Mouse (Mus musculus): ENCODE results near the gene Fam131b. TPM values are rescaled to one million over a fixed set of nuclear protein-coding genes. Genes with fewer than 3 reads are reported as not detected.

Gene Fam131b
- polyA plus RNA-seq, 1 experiment, result 0.45 TPM

DNA sequence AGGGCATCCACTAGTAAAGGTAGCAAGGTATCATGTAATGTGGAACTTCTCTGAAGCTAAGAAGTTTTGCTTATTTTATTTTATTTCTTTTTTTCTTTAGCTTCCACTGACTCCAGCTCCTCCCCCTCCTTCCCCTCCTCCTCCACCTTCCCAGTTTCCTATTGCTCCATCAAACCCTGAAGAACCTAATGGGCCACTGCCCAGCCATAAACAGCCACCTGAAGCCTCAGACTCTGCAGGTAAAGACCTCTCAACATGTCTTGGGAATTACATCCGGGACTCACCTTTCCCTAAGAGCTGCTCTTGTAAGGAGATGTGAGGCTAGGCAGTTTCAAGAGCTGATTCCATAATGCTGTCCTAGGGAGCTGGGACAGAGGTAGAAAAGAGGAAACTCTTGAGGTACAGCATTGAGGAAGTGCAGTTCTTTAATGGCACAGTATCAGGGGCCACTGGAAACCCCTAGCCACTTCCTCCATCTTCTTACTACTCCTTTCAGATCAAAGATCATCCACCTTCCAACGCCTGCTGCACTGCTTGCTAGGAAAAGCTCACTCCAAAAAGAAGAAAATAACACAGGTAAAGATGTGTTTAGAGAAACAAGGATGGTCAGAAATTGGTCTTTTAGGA, 13.9 kb downstream of the Fam131b start:
- H3K4me1 ChIP-seq (ENCODE audit: control insufficient read depth, insufficient read depth, low read length), result no peaks in the 10 kb centered on the region
- no peak for DNase-seq
- WGBS, result 78% methylated on average over 2 of the region's 2 CpGs
- TF ChIP-seq CTCF (IDR thresholded peaks at IDR 0.05; ENCODE audit: insufficient read depth, low read length) (no peak), POLR2A (IDR thresholded peaks at IDR 0.05; ENCODE audit: borderline replicate concordance, extremely low read depth, low read depth, low read length) (no peak)
- no peak overlapping the region for H3K4me3 ChIP-seq (replicated peaks; ENCODE audit: extremely low read depth, low read depth, low read length)

DNA sequence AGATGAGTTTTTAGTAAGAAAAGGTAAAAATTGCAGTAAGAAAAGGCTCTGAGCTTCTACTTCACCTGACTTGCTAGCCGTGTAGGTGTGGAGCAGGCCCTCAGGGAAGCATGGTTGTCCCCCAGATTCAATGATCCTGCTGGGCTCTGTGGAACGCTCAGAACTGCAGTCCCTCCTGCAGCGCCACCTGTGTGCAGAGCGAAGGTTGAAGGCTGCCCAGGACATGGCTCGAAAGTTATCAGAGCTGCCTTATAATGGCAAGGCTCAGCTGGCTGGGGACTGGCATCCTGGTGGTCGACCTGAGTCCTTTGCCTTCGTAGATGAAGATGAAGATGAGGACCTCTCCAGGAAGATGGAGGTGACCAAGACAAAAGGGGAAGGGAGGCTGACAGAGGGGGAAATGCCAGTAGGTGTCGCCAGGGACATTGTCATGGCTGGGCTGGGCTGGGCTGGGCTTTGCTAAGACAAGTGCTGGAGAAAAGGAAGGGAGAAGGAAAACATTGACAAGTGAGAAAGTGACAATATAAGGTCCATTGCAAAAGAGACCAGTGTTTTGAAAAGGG, 14.5 kb downstream of the Fam131b start:
- TF ChIP-seq CTCF (IDR thresholded peaks at IDR 0.05; ENCODE audit: insufficient read depth, low read length) (no peak; the same call in 1 of the 2 replicates), POLR2A (IDR thresholded peaks at IDR 0.05; ENCODE audit: borderline replicate concordance, extremely low read depth, low read depth, low read length) (no peak)
- Histone ChIP-seq H3K4me1 (ENCODE audit: control insufficient read depth, insufficient read depth, low read length) (no peaks in the 10 kb centered on the region), H3K4me3 (replicated peaks; ENCODE audit: extremely low read depth, low read depth, low read length) (no peak overlapping the region)
- DNase-seq, result no peak
- WGBS, result 47% methylated on average over 8 of the region's 8 CpGs

DNA sequence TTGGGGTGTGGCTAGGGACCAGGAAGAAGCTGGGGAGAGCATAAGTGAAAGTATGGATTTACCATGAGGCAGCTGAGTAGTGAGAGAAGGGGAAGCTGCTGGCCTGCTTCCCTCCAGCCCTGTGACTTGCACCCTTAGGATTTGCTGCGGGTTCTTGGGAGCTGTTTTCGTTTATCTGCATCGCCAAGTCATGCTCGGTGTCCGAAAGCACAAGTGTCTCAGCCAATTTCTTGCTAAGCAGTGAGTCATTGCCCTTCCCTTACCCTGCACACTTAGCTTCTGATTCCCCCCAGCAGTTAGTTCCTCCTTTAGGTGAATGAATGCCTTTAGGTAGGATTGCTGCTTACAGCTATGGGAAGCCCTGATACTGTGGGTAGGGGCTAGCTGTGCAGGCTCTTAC, 25.1 kb downstream of the Fam131b start:
- WGBS, result 88% methylated on average over 5 of the region's 5 CpGs
- DNase-seq, result no peak
- no peaks in the 10 kb centered on the region for H3K4me1 ChIP-seq (ENCODE audit: control insufficient read depth, insufficient read depth, low read length)
- no peak overlapping the region for H3K4me3 ChIP-seq (replicated peaks; ENCODE audit: extremely low read depth, low read depth, low read length)
- TF ChIP-seq CTCF (IDR thresholded peaks at IDR 0.05; ENCODE audit: insufficient read depth, low read length) (no peak), POLR2A (IDR thresholded peaks at IDR 0.05; ENCODE audit: borderline replicate concordance, extremely low read depth, low read depth, low read length) (no peak)

DNA sequence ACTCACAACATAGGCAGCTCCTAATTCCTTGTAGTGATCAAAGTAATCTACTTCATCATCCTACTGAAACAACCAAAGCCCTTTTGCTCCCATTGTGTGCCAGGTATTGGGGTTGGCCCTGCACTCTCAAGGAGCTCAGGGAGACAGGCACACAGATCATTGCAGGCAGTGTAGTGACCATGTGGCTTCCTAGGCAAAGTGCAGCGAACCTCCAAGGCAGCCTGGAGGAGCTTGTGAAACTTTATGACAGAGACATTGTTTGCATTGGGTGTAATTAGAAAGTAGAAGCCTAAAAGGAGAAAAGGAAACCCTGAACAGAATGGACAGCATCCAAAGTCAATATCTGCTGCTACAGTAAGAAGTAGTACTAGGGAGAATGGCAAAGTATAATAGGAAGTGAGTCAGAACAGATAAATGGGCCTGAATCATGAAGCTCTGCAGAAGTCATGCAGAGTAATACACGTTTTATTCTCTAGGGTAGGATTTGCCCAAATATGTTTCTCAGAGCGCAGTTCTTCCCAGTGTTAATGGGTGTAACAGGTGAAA, 28.8 kb downstream of the Fam131b start:
- TF ChIP-seq CTCF (IDR thresholded peaks at IDR 0.05; ENCODE audit: insufficient read depth, low read length) (no peak), POLR2A (IDR thresholded peaks at IDR 0.05; ENCODE audit: borderline replicate concordance, extremely low read depth, low read depth, low read length) (no peak)
- no peak for DNase-seq
- WGBS, result 57% methylated on average over 3 of the region's 3 CpGs
- Histone ChIP-seq H3K4me3 (replicated peaks; ENCODE audit: extremely low read depth, low read depth, low read length) (no peak overlapping the region), H3K4me1 (ENCODE audit: control insufficient read depth, insufficient read depth, low read length) (no peaks in the 10 kb centered on the region)

DNA sequence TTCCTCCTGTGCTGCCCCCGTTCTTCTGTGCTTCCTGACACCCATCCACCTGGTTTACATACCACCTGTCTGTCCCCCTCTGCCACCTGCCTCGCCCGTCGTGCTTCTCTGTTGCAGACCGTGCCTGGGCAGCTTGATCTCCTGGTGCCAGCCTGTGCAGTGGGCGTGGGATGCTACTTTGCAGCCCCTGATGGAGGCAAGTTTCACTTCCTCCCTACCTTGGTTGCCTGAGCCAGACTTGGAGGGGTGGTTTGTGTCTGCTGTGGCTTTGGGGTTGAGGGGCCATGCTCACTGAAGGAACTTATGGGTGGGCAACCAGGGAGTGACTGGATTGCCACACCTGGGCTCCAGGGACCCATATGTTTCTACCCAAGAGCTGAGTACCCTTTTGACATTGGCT, 31.1 kb downstream of the Fam131b start:
- no peak for DNase-seq
- H3K4me3 ChIP-seq (replicated peaks; ENCODE audit: extremely low read depth, low read depth, low read length), result no peak overlapping the region
- 73% methylated on average over 6 of the region's 6 CpGs for WGBS

DNA sequence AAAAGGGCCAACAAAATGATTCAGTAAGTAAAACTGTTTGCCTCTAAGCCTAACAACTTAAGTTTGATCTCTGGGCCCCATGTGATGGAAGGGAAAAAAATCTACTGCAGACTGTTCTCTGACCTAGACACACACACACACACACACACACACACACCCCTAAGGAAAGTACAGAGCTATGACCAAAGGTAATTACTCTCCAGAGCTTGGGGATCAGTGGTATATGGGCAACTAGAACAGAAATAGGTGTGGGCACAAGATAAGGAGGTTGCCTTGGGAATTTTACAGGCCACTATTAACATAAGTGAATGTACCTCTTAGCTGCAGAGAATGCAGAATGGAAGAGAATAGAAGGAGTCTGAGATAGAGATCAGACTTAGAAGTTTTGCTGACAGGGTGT, 36.9 kb downstream of the Fam131b start:
- no peak for DNase-seq

More for the DNA sequence above, 31.1 kb downstream of the Fam131b start:
- H3K4me1 ChIP-seq (ENCODE audit: control insufficient read depth, insufficient read depth, low read length), result no peaks in the 10 kb centered on the region
- TF ChIP-seq POLR2A (IDR thresholded peaks at IDR 0.05; ENCODE audit: borderline replicate concordance, extremely low read depth, low read depth, low read length) (no peak), CTCF (IDR thresholded peaks at IDR 0.05; ENCODE audit: insufficient read depth, low read length) (no peak)

DNA sequence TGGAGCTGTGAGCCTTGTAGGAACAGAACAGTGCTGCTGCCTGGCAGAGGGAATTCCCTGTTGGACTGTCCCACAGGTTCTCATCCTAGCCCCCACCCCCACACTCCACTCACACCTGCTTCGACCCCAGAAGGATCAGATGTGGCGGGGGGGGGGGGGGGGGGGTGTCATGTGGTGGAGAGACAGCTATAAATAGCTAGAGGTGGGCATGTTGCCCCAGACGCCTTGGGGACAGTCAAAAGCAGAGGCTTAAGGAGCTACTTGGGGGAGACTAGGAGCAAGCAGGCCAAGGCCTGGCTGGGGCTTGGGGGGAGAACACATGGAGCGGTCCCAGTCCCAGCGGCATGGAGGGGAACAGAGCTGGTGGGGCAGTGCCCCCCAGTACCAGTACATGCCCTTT, 38.0 kb downstream of the Fam131b start, which contains the start of gene Clcn1:
TSS of gene Clcn1 (plus strand) at position 238 of the 400 bp plus-strand sequence.
- DNase-seq, result no peak
- H3K4me3 ChIP-seq (replicated peaks; ENCODE audit: extremely low read depth, low read depth, low read length), result no peak within 1 kb of the TSS
- WGBS, result 70% methylated on average over 5 of the region's 5 CpGs
- no peak for TF ChIP-seq POLR2A (IDR thresholded peaks at IDR 0.05; ENCODE audit: borderline replicate concordance, extremely low read depth, low read depth, low read length)
- H3K4me1 ChIP-seq (ENCODE audit: control insufficient read depth, insufficient read depth, low read length), result no peaks in the 10 kb centered on the region

More for the DNA sequence above, 36.9 kb downstream of the Fam131b start:
- TF ChIP-seq CTCF (IDR thresholded peaks at IDR 0.05; ENCODE audit: insufficient read depth, low read length) (no peak), POLR2A (IDR thresholded peaks at IDR 0.05; ENCODE audit: borderline replicate concordance, extremely low read depth, low read depth, low read length) (no peak)
- Histone ChIP-seq H3K4me1 (ENCODE audit: control insufficient read depth, insufficient read depth, low read length) (no peaks in the 10 kb centered on the region), H3K4me3 (replicated peaks; ENCODE audit: extremely low read depth, low read depth, low read length) (no peak overlapping the region)

DNA sequence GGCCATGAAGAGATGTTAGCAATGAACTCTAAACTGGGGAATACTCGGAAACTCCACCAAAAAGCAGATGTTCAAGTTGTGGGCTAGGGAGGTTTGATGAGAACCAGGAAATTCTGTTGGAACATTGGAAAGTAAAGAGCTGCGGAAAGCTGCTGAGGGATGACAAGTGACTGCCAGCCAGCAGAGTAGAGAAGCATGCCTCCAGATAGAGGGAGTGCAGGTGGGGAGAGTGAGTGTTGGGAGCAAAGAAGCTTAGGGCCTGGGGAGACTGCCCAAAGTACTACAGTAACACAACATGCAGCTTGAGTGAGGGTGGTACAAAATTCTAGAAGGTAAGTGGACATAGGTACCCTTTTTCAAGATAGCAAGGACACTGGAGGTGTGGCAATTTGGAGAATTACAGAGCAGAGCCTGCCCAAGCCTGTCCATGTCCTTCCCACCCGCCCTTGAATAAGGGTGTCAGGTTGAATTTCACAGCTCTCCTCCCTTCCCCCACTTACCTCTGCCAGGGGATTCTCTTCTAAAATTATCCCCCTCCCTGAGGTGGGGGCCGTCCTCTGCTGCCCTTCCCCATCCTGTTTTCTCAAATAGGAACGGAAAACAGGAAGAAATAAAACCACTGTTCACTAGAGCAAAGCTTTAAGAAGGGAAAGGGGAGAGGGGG, 41.4 kb downstream of the Fam131b start:
- WGBS, result 65% methylated on average over 5 of the region's 5 CpGs
- DNase-seq, result no peak
- no peaks in the 10 kb centered on the region for H3K4me1 ChIP-seq (ENCODE audit: control insufficient read depth, insufficient read depth, low read length)
- TF ChIP-seq CTCF (IDR thresholded peaks at IDR 0.05; ENCODE audit: insufficient read depth, low read length), result no peak
- TF ChIP-seq POLR2A (IDR thresholded peaks at IDR 0.05; ENCODE audit: borderline replicate concordance, extremely low read depth, low read depth, low read length), result no peak
- H3K4me3 ChIP-seq (replicated peaks; ENCODE audit: extremely low read depth, low read depth, low read length), result no peak overlapping the region

DNA sequence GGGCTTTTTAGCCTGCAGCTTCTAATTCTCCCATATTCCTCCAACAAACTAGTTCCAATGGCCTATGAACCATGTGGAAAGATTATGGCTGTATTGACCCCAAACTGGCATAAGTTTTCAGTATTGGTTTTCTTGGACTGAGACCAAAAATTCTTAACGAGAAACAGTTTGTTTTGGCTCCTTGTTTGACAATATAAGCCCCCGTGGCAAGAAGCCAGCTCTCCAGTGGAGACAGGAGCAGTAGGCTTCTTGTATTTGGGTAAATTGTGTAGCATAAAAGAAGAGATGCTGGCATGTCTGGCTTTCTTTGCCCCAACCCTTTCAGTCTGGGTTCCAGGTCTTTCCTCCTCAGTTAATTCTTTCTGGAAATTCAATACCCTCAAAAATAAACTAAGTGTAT, 48.3 kb downstream of the Fam131b start:
- no peaks in the 10 kb centered on the region for H3K4me1 ChIP-seq (ENCODE audit: control insufficient read depth, insufficient read depth, low read length)
- 46% methylated on average over 2 of the region's 2 CpGs for WGBS
- TF ChIP-seq POLR2A (IDR thresholded peaks at IDR 0.05; ENCODE audit: borderline replicate concordance, extremely low read depth, low read depth, low read length) (no peak), CTCF (IDR thresholded peaks at IDR 0.05; ENCODE audit: insufficient read depth, low read length) (no peak)

More for the DNA sequence above, 48.3 kb downstream of the Fam131b start:
- no peak for DNase-seq
- no peak overlapping the region for H3K4me3 ChIP-seq (replicated peaks; ENCODE audit: extremely low read depth, low read depth, low read length)

All from lung, adult 2 months (tissue).